Mouse (Mus musculus) hindbrain, embryonic 15.5 days (tissue): ENCODE measurements around the gene Lmntd2. TPM values are rescaled to one million over a fixed set of nuclear protein-coding genes. Genes with fewer than 3 reads are reported as not detected.

Experiments
- ATAC-seq: fragments of 200-750 bp; cut with Nextera tagmentation; 2 replicates; pipeline ENCODE4 v1.8.0; 2017; ENCODE audit warnings: low read depth, moderate number of reproducible peaks, moderate TSS enrichment; ENCODE audit not compliant: low FRiP score
- H3K27ac ChIP-seq: fragments of 300-500 bp; sonication (generic); replicated peaks from 2 replicates; pipeline ENCODE4 v1.5.1; 2015; ENCODE audit warnings: mild to moderate bottlenecking, inconsistent platforms
- H3K27me3 ChIP-seq: fragments of 300-500 bp; sonication (generic); 2 replicates; pipeline ENCODE4 v1.6.1; 2015; ENCODE audit warnings: control low read depth, inconsistent platforms
- H3K36me3 ChIP-seq: fragments of 300-500 bp; sonication (generic); 2 replicates; pipeline ENCODE4 v1.6.1; 2015; ENCODE audit warnings: control low read depth, inconsistent platforms
- H3K4me1 ChIP-seq: fragments of 300-500 bp; sonication (generic); replicated peaks from 2 replicates; pipeline ENCODE4 v1.6.1; 2015; ENCODE audit warnings: control low read depth, inconsistent platforms
- H3K4me2 ChIP-seq: fragments of 300-500 bp; sonication (generic); 2 replicates; pipeline ENCODE4 v1.6.1; 2015; ENCODE audit warnings: moderate library complexity, mild to moderate bottlenecking, inconsistent platforms
- H3K4me3 ChIP-seq: fragments of 300-500 bp; sonication (generic); 2 replicates; pipeline ENCODE4 v1.5.1; 2015; ENCODE audit warnings: mild to moderate bottlenecking, inconsistent platforms
- H3K9ac ChIP-seq: fragments of 300-500 bp; sonication (generic); 2 replicates; pipeline ENCODE4 v1.6.1; 2015; ENCODE audit warnings: inconsistent platforms
- H3K9me3 ChIP-seq: fragments of 300-500 bp; sonication (generic); 2 replicates; pipeline ENCODE4 v1.6.1; 2016; ENCODE audit warnings: control low read depth, inconsistent platforms
- WGBS: fragments of 180-500 bp; shearing (Covaris S2); methylation state at CpG from one replicate; pipeline ENCODE4 v1.1.7; 2015; 5-methylcytosine and 5-hydroxymethylcytosine counted together
- microRNA counts: library from miRNA; unstranded; fragments of <30 nt; microRNA quantifications from one replicate; lab custom pipeline; 2016
- microRNA-seq: library from miRNA; unstranded; fragments of <30 nt; microRNA quantifications from one replicate; pipeline ENCODE4, GENCODE M21; 2016
- polyA plus RNA-seq: library from polyadenylated mRNA; unstranded; fragments of >200 nt; fragmentation: Nextera tagmentation; extraction: Ambion mirVana; gene quantifications from 2 replicates; pipeline ENCODE4 v1.2.1, GENCODE M21; 2015

Lmntd2 gene
- polyA plus RNA-seq, 1 experiment from 2014 or later, result 0.70 TPM

- ATAC-seq, result no peak
- peak overlapping the region; percentile 93 for H3K27ac ChIP-seq
- peak overlapping the region; percentile 69 for H3K4me2 ChIP-seq
- no peaks in the 10 kb centered on the region for H3K9me3 ChIP-seq
- peaks cover 23% of the 10 kb centered on the region for H3K4me1 ChIP-seq
- peak overlapping the region; percentile 50 for H3K4me3 ChIP-seq
- no peaks in the 10 kb centered on the region for H3K36me3 ChIP-seq
- WGBS, result 86% methylated on average over 5 of the region's 5 CpGs
- H3K9ac ChIP-seq, result peak overlapping the region; percentile 53; the same call in 1 of the 2 replicates
- no peaks in the 10 kb centered on the region for H3K27me3 ChIP-seq
These were observed 40.5 kb downstream of the Lmntd2 start for GRCm38 (mm10) chr7:141173323-141173850.

- H3K4me1 ChIP-seq, result peaks cover 31% of the 10 kb centered on the region
- H3K9me3 ChIP-seq, result no peaks in the 10 kb centered on the region
- H3K4me3 ChIP-seq, result peak within 1 kb of the TSS; percentile 50
- no peaks in the 10 kb centered on the region for H3K27me3 ChIP-seq
- 2% methylated on average over 55 of the region's 55 CpGs for WGBS
- ATAC-seq, result peak; percentile 98
- H3K36me3 ChIP-seq, result no peaks in the 10 kb centered on the region
- peak within 1 kb of the TSS; percentile 53 for H3K9ac ChIP-seq
- peak within 1 kb of the TSS; percentile 69 for H3K4me2 ChIP-seq
- H3K27ac ChIP-seq, result peak within 1 kb of the TSS; percentile 93
These were observed 41.5 kb downstream of the Lmntd2 start, which contains the start of gene Rnh1 for GRCm38 (mm10) chr7:141172116-141173006. Gene Rnh1 (minus strand): TSS chr7:141172857.

DNA sequence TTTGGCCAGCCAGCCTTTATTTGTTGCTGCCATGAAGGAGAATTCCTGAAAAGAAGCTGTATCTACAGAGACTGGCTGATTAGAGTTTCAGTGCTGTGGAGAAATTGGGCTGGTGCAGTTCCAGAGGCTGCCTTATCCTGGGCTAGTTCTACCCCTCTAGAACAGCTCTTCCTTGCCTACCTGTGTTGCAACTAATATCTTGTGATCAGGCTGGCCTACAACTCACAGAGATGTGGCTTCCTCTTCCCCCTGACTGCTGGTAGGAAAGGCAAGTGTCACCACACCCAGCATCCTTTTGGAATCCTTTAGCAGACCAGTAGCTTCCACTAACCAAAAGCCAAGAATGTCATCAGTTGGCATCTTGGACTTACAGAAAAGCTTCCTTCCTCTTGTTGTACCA lies 44.0 kb downstream of the Lmntd2 start:
- Histone ChIP-seq H3K4me1 (peaks cover 29% of the 10 kb centered on the region), H3K27ac (no peak overlapping the region), H3K4me2 (no peak overlapping the region), H3K27me3 (no peaks in the 10 kb centered on the region), H3K9me3 (no peaks in the 10 kb centered on the region), H3K36me3 (no peaks in the 10 kb centered on the region), H3K4me3 (no peak overlapping the region), H3K9ac (no peak overlapping the region)
- no peak for ATAC-seq

DNA sequence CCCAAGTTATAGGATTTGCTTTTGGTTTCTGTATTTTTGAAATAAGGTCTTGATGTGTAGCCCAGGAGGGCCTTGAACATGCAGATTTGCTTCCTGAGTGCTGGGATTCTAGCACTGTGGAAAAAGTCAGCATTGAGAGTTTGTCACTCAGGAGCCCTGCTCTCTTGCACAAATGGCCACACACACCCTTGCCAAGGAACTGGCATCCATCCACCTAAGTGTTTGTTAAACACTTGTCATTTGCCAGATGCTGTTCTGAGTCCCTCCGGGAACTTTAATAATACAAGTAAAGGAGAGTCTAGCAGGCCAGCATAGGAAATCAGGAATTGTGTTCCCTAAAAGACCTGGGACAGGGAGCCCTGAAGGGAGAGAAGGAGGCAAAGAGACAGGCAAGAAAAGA lies 44.6 kb downstream of the Lmntd2 start:
- ATAC-seq, result no peak
- Histone ChIP-seq H3K36me3 (no peaks in the 10 kb centered on the region), H3K4me2 (no peak overlapping the region), H3K4me1 (peaks cover 29% of the 10 kb centered on the region), H3K27me3 (no peaks in the 10 kb centered on the region), H3K9ac (no peak overlapping the region), H3K4me3 (no peak overlapping the region), H3K27ac (no peak overlapping the region), H3K9me3 (no peaks in the 10 kb centered on the region)
- WGBS, result 67% methylated on average over 1 of the region's 1 CpGs

GRCm38 (mm10) chr7:141168518-141168953 lies 45.3 kb downstream of the Lmntd2 start:
- peaks cover 26% of the 10 kb centered on the region for H3K4me1 ChIP-seq
- H3K27ac ChIP-seq, result no peak overlapping the region
- no peaks in the 10 kb centered on the region for H3K9me3 ChIP-seq
- WGBS, result 10% methylated on average over 22 of the region's 22 CpGs
- H3K9ac ChIP-seq, result peak overlapping the region; percentile 32
- H3K36me3 ChIP-seq, result no peaks in the 10 kb centered on the region
- ATAC-seq, result no peak
- peak overlapping the region; percentile 54 for H3K4me2 ChIP-seq
- H3K27me3 ChIP-seq, result no peaks in the 10 kb centered on the region
- H3K4me3 ChIP-seq, result peak overlapping the region; percentile 32

DNA sequence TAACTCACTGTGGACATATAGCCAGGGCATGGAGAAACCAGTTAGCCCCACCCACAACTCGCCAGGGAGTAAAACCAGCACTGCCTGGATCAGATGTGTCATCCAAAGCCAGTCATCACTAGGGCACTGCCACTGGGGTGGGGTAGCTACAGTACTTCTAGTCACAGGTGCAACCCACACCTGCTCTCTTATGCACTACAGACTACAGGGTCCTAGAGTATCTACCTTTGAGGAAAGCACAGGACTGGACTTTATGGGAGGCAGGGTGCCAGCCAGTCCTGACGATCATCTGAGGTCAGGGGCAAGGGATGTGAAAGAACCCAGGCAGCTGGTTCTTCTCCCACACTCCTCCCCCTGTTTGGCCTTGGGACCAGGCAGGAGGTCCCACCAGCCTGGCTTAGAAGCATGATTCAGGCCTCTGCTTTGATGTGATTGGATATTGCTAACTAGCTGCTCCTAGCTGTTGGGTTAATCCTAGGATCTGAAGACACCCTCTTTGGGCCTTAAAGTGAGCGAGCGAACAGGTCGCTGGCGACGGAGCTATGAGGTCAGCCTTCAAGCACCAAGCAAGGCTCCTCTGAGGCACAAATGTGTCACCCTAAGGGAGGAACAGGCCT lies 45.9 kb downstream of the Lmntd2 start:
- peak overlapping the region; percentile 32 for H3K9ac ChIP-seq
- ATAC-seq, result no peak
- peaks cover 21% of the 10 kb centered on the region for H3K4me1 ChIP-seq
- no peaks in the 10 kb centered on the region for H3K9me3 ChIP-seq
- no peaks in the 10 kb centered on the region for H3K36me3 ChIP-seq
- H3K4me3 ChIP-seq, result peak overlapping the region; percentile 32
- H3K27ac ChIP-seq, result no peak overlapping the region
- H3K27me3 ChIP-seq, result no peaks in the 10 kb centered on the region
- peak overlapping the region; percentile 54 for H3K4me2 ChIP-seq
- WGBS, result 29% methylated on average over 7 of the region's 7 CpGs

DNA sequence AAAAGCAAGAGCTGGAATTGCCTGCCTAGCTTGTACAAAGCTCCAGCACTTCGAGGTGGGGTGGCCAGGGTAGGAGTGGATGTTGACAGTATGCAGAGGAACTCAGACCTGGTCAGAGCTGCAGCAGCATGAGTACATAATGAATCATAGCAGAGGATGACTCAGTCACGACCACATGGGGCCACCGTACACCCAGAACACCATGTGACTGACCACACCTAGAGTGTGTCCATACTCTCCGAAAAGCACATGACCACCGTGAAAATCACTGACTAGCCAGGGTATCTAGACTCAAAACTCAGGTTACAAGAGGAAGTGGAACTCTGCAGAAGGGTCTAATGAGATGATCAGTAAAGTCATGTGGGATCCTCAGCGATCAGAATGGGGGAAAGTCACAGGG lies 49.0 kb downstream of the Lmntd2 start:
- no peak for ATAC-seq
- H3K4me1 ChIP-seq, result peaks cover 16% of the 10 kb centered on the region
- no peak overlapping the region for H3K4me3 ChIP-seq
- no peak overlapping the region for H3K9ac ChIP-seq
- H3K9me3 ChIP-seq, result no peaks in the 10 kb centered on the region
- H3K27ac ChIP-seq, result no peak overlapping the region
- no peaks in the 10 kb centered on the region for H3K27me3 ChIP-seq
- H3K4me2 ChIP-seq, result no peak overlapping the region
- peaks cover 17% of the 10 kb centered on the region; the same call in 1 of the 2 replicates for H3K36me3 ChIP-seq
- WGBS, result 87% methylated on average over 6 of the region's 6 CpGs

GRCm38 (mm10) chr7:141164397-141164796 lies 49.5 kb downstream of the Lmntd2 start:
- Histone ChIP-seq H3K27ac (no peak overlapping the region), H3K4me1 (peaks cover 16% of the 10 kb centered on the region), H3K4me2 (no peak overlapping the region), H3K27me3 (no peaks in the 10 kb centered on the region), H3K4me3 (no peak overlapping the region), H3K9ac (no peak overlapping the region), H3K9me3 (no peaks in the 10 kb centered on the region), H3K36me3 (peaks cover 17% of the 10 kb centered on the region; the same call in 1 of the 2 replicates)
- WGBS, result 96% methylated on average over 7 of the region's 7 CpGs
- no peak for ATAC-seq

MicroRNAs within 50 kb of the gene (microRNA counts, 519-probe panel; counts per million panel counts)
- 3,082 counts per million, percentile 60 among the panel's probes with 10 or more counts for microRNA mmu-miR-210 (lab: Ali Mortazavi, UCI)

Small RNAs within 50 kb of the gene (microRNA-seq; reads per million reads assigned to microRNA genes)
- 265 reads per million, percentile 64 among the genes with 10 or more reads in this experiment for gene Mir210

Other genes starting within 250 kb of the Lmntd2 start
- 16.6 and 19.9 TPM in 2 replicates for gene Ifitm1, start 246.9 kb downstream of the Lmntd2 start, polyA plus RNA-seq
- 36.8 and 54.6 TPM in 2 replicates for gene Ifitm3, start 203.3 kb downstream of the Lmntd2 start, polyA plus RNA-seq
- gene Ifitm6, start 196.2 kb downstream of the Lmntd2 start, polyA plus RNA-seq, result 0.79 and 1.7 TPM in 2 replicates
- not detected in 2 replicates for gene Gm17387, start 184.9 kb downstream of the Lmntd2 start, polyA plus RNA-seq
- gene B4galnt4, start 153.0 kb downstream of the Lmntd2 start, polyA plus RNA-seq, result 45.6 and 57.3 TPM in 2 replicates
- gene Pkp3, start 135.9 kb downstream of the Lmntd2 start, polyA plus RNA-seq, result 0.25 and 0.29 TPM in 2 replicates
- gene Sigirr, start 113.5 kb downstream of the Lmntd2 start, polyA plus RNA-seq, result 3.2 and 3.3 TPM in 2 replicates
- gene Ano9, start 96.3 kb downstream of the Lmntd2 start, polyA plus RNA-seq, result 0.41 and 0.47 TPM in 2 replicates
- 80.2 and 97.6 TPM in 2 replicates for gene Ptdss2, start 91.7 kb downstream of the Lmntd2 start, polyA plus RNA-seq
- 49.5 and 53.2 TPM in 2 replicates for gene Rnh1, start 41.2 kb downstream of the Lmntd2 start, polyA plus RNA-seq
- 182 and 186 TPM in 2 replicates for gene Hras, start 20.1 kb downstream of the Lmntd2 start, polyA plus RNA-seq
- 8.8 and 11.2 TPM in 2 replicates for gene Lrrc56, start 19.9 kb downstream of the Lmntd2 start, polyA plus RNA-seq
- 24.5 and 25.7 TPM in 2 replicates for gene Rassf7, start 1.8 kb upstream of the Lmntd2 start, polyA plus RNA-seq
- 66.1 and 71.7 TPM in 2 replicates for gene Phrf1, start 14.7 kb upstream of the Lmntd2 start, polyA plus RNA-seq
- gene Irf7, start 52.4 kb upstream of the Lmntd2 start, polyA plus RNA-seq, result 1.5 and 6.1 TPM in 2 replicates
- gene Cdhr5, start 62.7 kb upstream of the Lmntd2 start, polyA plus RNA-seq, result not detected in 2 replicates
- gene Sct, start 65.1 kb upstream of the Lmntd2 start, polyA plus RNA-seq, result 2.8 and 4.1 TPM in 2 replicates
- gene Drd4, start 77.9 kb upstream of the Lmntd2 start, polyA plus RNA-seq, result 0.64 and 0.90 TPM in 2 replicates
- 169 and 205 TPM in 2 replicates for gene Deaf1, start 113.6 kb upstream of the Lmntd2 start, polyA plus RNA-seq
- gene Tmem80, start 113.7 kb upstream of the Lmntd2 start, polyA plus RNA-seq, result 54.7 and 58.8 TPM in 2 replicates
- 1.00 and 1.2 TPM in 2 replicates for gene Eps8l2, start 124.8 kb upstream of the Lmntd2 start, polyA plus RNA-seq
- gene Taldo1, start 178.1 kb upstream of the Lmntd2 start, polyA plus RNA-seq, result 286 and 298 TPM in 2 replicates
- 52.5 and 53.3 TPM in 2 replicates for gene Gatd1, start 200.1 kb upstream of the Lmntd2 start, polyA plus RNA-seq
- gene Cend1, start 215.4 kb upstream of the Lmntd2 start, polyA plus RNA-seq, result 153 and 184 TPM in 2 replicates
- gene Slc25a22, start 223.8 kb upstream of the Lmntd2 start, polyA plus RNA-seq, result 94.0 and 107 TPM in 2 replicates
- gene Pidd1, start 229.9 kb upstream of the Lmntd2 start, polyA plus RNA-seq, result 3.9 and 4.5 TPM in 2 replicates
- gene Rplp2, start 233.3 kb upstream of the Lmntd2 start, polyA plus RNA-seq, result 674 and 754 TPM in 2 replicates
- 19.7 and 19.8 TPM in 2 replicates for gene Pnpla2, start 241.1 kb upstream of the Lmntd2 start, polyA plus RNA-seq
- gene Cracr2b, start 247.0 kb upstream of the Lmntd2 start, polyA plus RNA-seq, result 7.1 and 9.5 TPM in 2 replicates